Mouse (Mus musculus) C2C12 (cell line): ENCODE results near the gene Ifna14. TPM values are rescaled to one million over a fixed set of nuclear protein-coding genes. Genes with fewer than 3 reads are reported as not detected.

ENCODE experiments used
- H3K27me3 ChIP-seq: one replicate; pipeline ENCODE4 v1.6.1; 2011; ENCODE audit not compliant: control insufficient read depth, insufficient read depth, insufficient read length
- H3K36me3 ChIP-seq: one replicate; pipeline ENCODE4 v1.6.1; 2011; ENCODE audit not compliant: control insufficient read depth, insufficient read depth
- H3K4me3 ChIP-seq: one replicate; pipeline ENCODE4 v1.5.1; 2011; ENCODE audit warnings: mild to moderate bottlenecking, control low read depth; ENCODE audit not compliant: poor library complexity, insufficient read depth, severe bottlenecking
- H3K79me2 ChIP-seq: one replicate; pipeline ENCODE4 v1.6.1; 2011; ENCODE audit not compliant: control insufficient read depth, insufficient read depth
- H3K79me3 ChIP-seq: one replicate; pipeline ENCODE4 v1.6.1; 2011; ENCODE audit warnings: low read depth, control low read depth
- H3ac ChIP-seq: one replicate; pipeline ENCODE3; 2011; ENCODE audit warnings: low read depth; ENCODE audit not compliant: control insufficient read depth, insufficient read length
- CEBPB ChIP-seq: IDR thresholded peaks from one replicate; pipeline ENCODE4 v1.6.1; 2011; ENCODE audit warnings: low read depth, mild to moderate bottlenecking, control low read depth, moderate library complexity
- CTCF ChIP-seq: IDR thresholded peaks from one replicate; pipeline ENCODE4 v1.5.1; 2011; ENCODE audit not compliant: control insufficient read depth, insufficient read depth, insufficient read length
- FOSL1 ChIP-seq: IDR thresholded peaks from one replicate; pipeline ENCODE4 v1.8.0; 2011; ENCODE audit warnings: mild to moderate bottlenecking, low read length; ENCODE audit not compliant: poor library complexity, insufficient read depth, severe bottlenecking
- MAX ChIP-seq: IDR thresholded peaks from one replicate; pipeline ENCODE4 v1.6.1; 2011; ENCODE audit warnings: mild to moderate bottlenecking, control low read depth
- MYOD1 ChIP-seq: IDR thresholded peaks from one replicate; pipeline ENCODE4 v1.6.1; 2011; ENCODE audit warnings: low read depth; ENCODE audit not compliant: control insufficient read depth, insufficient read length
- MYOG ChIP-seq: IDR thresholded peaks from one replicate; pipeline ENCODE4 v1.6.1; 2011; ENCODE audit not compliant: control insufficient read depth, insufficient read length; ENCODE audit errors: extremely low read depth
- USF1 ChIP-seq: IDR thresholded peaks from one replicate; pipeline ENCODE4 v1.6.1; 2011; ENCODE audit warnings: low read depth, mild to moderate bottlenecking, control low read depth, moderate library complexity
- polyA plus RNA-seq: library from polyadenylated mRNA; unstranded; fragments of >200 nt; fragmentation: generic; extraction: Trizol; gene quantifications from one replicate; pipeline ENCODE4 v1.2.1, GENCODE M21; 2012; ENCODE audit warnings: missing spikeins

Ifna14 gene
- polyA plus RNA-seq, 1 experiment: not detected

GRCm38 (mm10) chr4:88522674-88523073 is 48.9 kb downstream of the Ifna14 start, which contains the start of gene Ifnb1:
Ifnb1 (minus strand) TSS chr4:88522774.
- Histone ChIP-seq H3K79me3 (no peaks in the 10 kb centered on the region), H3K4me3 (no peak within 1 kb of the TSS)
- TF ChIP-seq CEBPB (no peak), MAX (no peak), FOSL1 (no peak), MYOG (no peak), CTCF (no peak), MYOD1 (no peak), USF1 (no peak)

More at GRCm38 (mm10) chr4:88522674-88523073, 48.9 kb downstream of the Ifna14 start, which contains the start of gene Ifnb1:
- Histone ChIP-seq H3K79me2 (no peaks in the 10 kb centered on the region), H3ac (no peak within 1 kb of the TSS), H3K27me3 (no peaks in the 10 kb centered on the region), H3K36me3 (no peaks in the 10 kb centered on the region)

Other genes with a start within 250 kb of the Ifna14 start
- gene Hacd4, start 132.9 kb downstream of the Ifna14 start, polyA plus RNA-seq: 1.7 TPM
- not detected for gene Ifnb1, start 49.0 kb downstream of the Ifna14 start, polyA plus RNA-seq
- not detected for gene Ifna15, start 13.6 kb downstream of the Ifna14 start, polyA plus RNA-seq
- not detected for gene Ifna9, start 20.6 kb upstream of the Ifna14 start, polyA plus RNA-seq
- gene Ifna12, start 31.6 kb upstream of the Ifna14 start, polyA plus RNA-seq: not detected
- not detected for gene C87499, start 62.6 kb upstream of the Ifna14 start, polyA plus RNA-seq
- not detected for gene Ifna13, start 72.7 kb upstream of the Ifna14 start, polyA plus RNA-seq
- gene Ifna16, start 105.1 kb upstream of the Ifna14 start, polyA plus RNA-seq: not detected
- gene Ifna2, start 112.1 kb upstream of the Ifna14 start, polyA plus RNA-seq: not detected
- gene Ifnab, start 119.6 kb upstream of the Ifna14 start, polyA plus RNA-seq: not detected
- gene Gm26566, start 150.0 kb upstream of the Ifna14 start, polyA plus RNA-seq: 1.9 TPM
- gene Klhl9, start 150.7 kb upstream of the Ifna14 start, polyA plus RNA-seq: 11.6 TPM
- not detected for gene Gm13271, start 183.1 kb upstream of the Ifna14 start, polyA plus RNA-seq
- gene Gm13283, start 188.3 kb upstream of the Ifna14 start, polyA plus RNA-seq: not detected
- gene Gm13290, start 202.0 kb upstream of the Ifna14 start, polyA plus RNA-seq: 1.3 TPM
- not detected for gene Gm13289, start 205.1 kb upstream of the Ifna14 start, polyA plus RNA-seq
- not detected for gene Gm13272, start 208.1 kb upstream of the Ifna14 start, polyA plus RNA-seq
- not detected for gene Ifnz, start 210.3 kb upstream of the Ifna14 start, polyA plus RNA-seq
- gene Gm13276, start 213.9 kb upstream of the Ifna14 start, polyA plus RNA-seq: 0.92 TPM
- not detected for gene Gm13277, start 216.8 kb upstream of the Ifna14 start, polyA plus RNA-seq
- gene Gm13278, start 219.8 kb upstream of the Ifna14 start, polyA plus RNA-seq: not detected
- gene Gm13275, start 222.7 kb upstream of the Ifna14 start, polyA plus RNA-seq: 0.42 TPM
- gene Gm13279, start 225.6 kb upstream of the Ifna14 start, polyA plus RNA-seq: not detected
- gene Gm13285, start 227.9 kb upstream of the Ifna14 start, polyA plus RNA-seq: not detected
- gene Gm13287, start 231.5 kb upstream of the Ifna14 start, polyA plus RNA-seq: 0.42 TPM
- gene Gm13288, start 233.7 kb upstream of the Ifna14 start, polyA plus RNA-seq: 0.18 TPM
- not detected for gene Ifna7, start 244.4 kb upstream of the Ifna14 start, polyA plus RNA-seq
- not detected for gene Ifna11, start 248.2 kb upstream of the Ifna14 start, polyA plus RNA-seq